Mouse (Mus musculus): Measurements from ENCODE around the gene Exoc3l. TPM values are rescaled to one million over a fixed set of nuclear protein-coding genes. Genes with fewer than 3 reads are reported as not detected.

The Exoc3l gene
- polyA plus RNA-seq, 1 experiment from 2014 or later, result 14.9 TPM

- Histone ChIP-seq H3K36me3 (ENCODE audit: control insufficient read depth, insufficient read depth) (no peaks in the 10 kb centered on the region), H3K27me3 (ENCODE audit: control insufficient read depth, insufficient read depth, low read length) (peaks cover 20% of the 10 kb centered on the region), H3K4me3 (ENCODE audit: low read length) (no peak overlapping the region), H3K27ac (ENCODE audit: low read length) (no peak overlapping the region), H3K9ac (ENCODE audit: low read length) (no peak overlapping the region), H3K4me2 (ENCODE audit: low read depth, low read length) (no peak overlapping the region), H3K9me3 (replicated peaks; ENCODE audit: control insufficient read depth, low read length) (no peaks in the 10 kb centered on the region), H3K4me1 (ENCODE audit: control insufficient read depth, insufficient read depth, low read length) (no peaks in the 10 kb centered on the region)
- no peak for ATAC-seq (replicated peaks; ENCODE audit: extremely low read depth, insufficient read depth, low FRiP score)
- whole genome bisulfite sequencing, result 79% methylated on average over 12 of the region's 12 CpGs
Observed at GRCm38 (mm10) chr8:105281821-105282220, 14.1 kb downstream of the Exoc3l start.

- no peak overlapping the region for H3K27ac ChIP-seq (ENCODE audit: low read length)
- ATAC-seq (replicated peaks; ENCODE audit: extremely low read depth, insufficient read depth, low FRiP score), result no peak
- WGBS, result 73% methylated on average over 3 of the region's 3 CpGs
- H3K36me3 ChIP-seq (ENCODE audit: control insufficient read depth, insufficient read depth), result no peaks in the 10 kb centered on the region
- no peak overlapping the region for H3K9ac ChIP-seq (ENCODE audit: low read length)
- peaks cover 6% of the 10 kb centered on the region for H3K4me1 ChIP-seq (ENCODE audit: control insufficient read depth, insufficient read depth, low read length)
- no peak overlapping the region for H3K4me2 ChIP-seq (ENCODE audit: low read depth, low read length)
- H3K27me3 ChIP-seq (ENCODE audit: control insufficient read depth, insufficient read depth, low read length), result peaks cover 28% of the 10 kb centered on the region
- H3K9me3 ChIP-seq (replicated peaks; ENCODE audit: control insufficient read depth, low read length), result no peaks in the 10 kb centered on the region
- H3K4me3 ChIP-seq (ENCODE audit: low read length), result no peak overlapping the region
Observed at GRCm38 (mm10) chr8:105280567-105280966, 15.3 kb downstream of the Exoc3l start.

DNA sequence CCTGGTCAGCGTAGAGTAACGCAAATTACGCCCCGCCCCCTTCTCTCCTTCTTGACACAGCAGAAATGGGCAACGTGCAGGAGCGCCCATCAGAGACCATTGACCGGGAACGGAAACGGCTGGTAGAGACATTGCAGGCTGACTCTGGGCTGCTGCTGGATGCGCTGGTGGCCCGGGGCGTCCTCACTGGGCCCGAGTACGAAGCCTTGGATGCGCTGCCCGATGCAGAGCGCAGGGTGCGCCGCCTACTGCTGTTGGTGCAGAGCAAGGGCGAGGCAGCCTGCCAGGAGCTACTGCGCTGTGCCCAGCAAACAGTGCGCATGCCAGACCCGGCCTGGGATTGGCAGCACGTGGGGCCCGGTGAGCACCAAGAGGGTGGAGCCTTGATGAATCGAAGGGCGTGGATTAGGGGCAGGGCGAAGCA, 17.0 kb downstream of the Exoc3l start:
- WGBS, result 3% methylated on average over 28 of the region's 28 CpGs
- peaks cover 45% of the 10 kb centered on the region for H3K27me3 ChIP-seq (ENCODE audit: control insufficient read depth, insufficient read depth, low read length)
- peaks cover 8% of the 10 kb centered on the region for H3K4me1 ChIP-seq (ENCODE audit: control insufficient read depth, insufficient read depth, low read length)
- ATAC-seq (replicated peaks; ENCODE audit: extremely low read depth, insufficient read depth, low FRiP score), result peak; percentile 80
- H3K27ac ChIP-seq (ENCODE audit: low read length), result no peak overlapping the region
- H3K4me2 ChIP-seq (ENCODE audit: low read depth, low read length), result peak overlapping the region; percentile 62
- H3K9me3 ChIP-seq (replicated peaks; ENCODE audit: control insufficient read depth, low read length), result no peaks in the 10 kb centered on the region
- peak overlapping the region; percentile 33 for H3K4me3 ChIP-seq (ENCODE audit: low read length)
- no peak overlapping the region for H3K9ac ChIP-seq (ENCODE audit: low read length)
- H3K36me3 ChIP-seq (ENCODE audit: control insufficient read depth, insufficient read depth), result no peaks in the 10 kb centered on the region

DNA sequence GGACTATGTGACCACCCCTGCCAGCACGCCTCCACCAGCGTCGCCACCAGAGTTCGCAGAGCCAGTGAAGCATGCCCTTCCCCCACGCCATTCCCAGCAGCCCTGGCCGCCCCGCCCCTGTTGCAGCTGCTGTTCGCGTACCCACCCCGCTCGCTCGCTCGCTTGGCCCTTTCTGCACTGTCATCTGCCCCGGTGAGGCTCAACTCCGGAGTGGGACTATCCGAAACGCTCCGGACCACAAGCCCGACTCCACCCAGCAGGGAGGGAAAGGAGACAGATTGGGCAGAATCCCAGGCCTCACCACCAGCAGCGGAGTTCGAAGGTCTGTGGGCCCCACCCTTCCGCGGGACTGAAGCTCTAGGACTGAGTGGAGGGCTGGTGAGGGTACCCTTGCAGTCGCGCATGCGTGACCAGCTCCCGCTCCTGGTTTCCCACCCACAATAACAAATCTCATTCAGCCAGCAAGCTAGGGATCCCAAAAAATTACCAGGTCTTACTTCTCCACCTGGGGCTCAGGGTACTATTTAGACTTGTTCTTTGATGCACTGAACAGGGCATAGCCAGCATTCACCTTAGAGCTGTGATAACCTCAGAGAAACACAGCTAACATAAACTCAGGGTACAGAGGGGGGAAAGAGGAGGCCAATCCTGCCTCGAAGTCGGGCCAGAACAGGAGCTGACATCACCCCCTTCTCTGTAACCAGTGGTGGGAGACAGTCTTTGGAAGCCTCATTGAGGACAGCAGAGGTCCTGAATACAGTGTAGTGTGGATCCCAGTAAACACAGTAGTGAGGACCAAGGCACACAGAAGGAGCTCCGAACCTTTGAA, 19.4 kb downstream of the Exoc3l start:
- ATAC-seq (replicated peaks; ENCODE audit: extremely low read depth, insufficient read depth, low FRiP score), result peak; percentile 49
- 5% methylated on average over 30 of the region's 30 CpGs for WGBS
- peaks cover 8% of the 10 kb centered on the region for H3K4me1 ChIP-seq (ENCODE audit: control insufficient read depth, insufficient read depth, low read length)

DNA sequence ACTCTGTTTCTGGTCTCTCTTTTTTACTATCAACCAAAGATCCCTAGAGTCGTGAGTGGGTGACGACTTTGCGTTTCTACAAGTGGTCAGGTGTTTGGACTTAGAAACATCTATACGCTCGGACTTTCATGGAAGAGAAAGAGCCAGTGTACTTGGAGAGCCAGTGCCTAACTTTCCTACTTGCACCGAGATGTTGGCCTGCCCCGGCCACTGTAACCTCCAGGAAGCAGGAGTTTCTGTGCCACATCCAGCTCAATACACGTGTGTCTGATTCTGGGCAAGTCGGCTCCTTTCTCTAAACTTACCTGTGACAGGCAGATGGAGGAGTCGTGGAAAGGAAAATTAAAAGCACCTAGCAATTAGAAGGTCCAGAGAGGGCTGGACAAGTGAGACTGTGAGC, 20.1 kb downstream of the Exoc3l start, which contains the start of gene Nol3:
Gene Nol3, plus strand, starts transcription at position 301 of the 400 bp plus-strand sequence.
- peak within 1 kb of the TSS; percentile 68 for H3K4me2 ChIP-seq (ENCODE audit: low read depth, low read length)
- H3K36me3 ChIP-seq (ENCODE audit: control insufficient read depth, insufficient read depth), result no peaks in the 10 kb centered on the region
- peaks cover 69% of the 10 kb centered on the region for H3K27me3 ChIP-seq (ENCODE audit: control insufficient read depth, insufficient read depth, low read length)
- H3K9me3 ChIP-seq (replicated peaks; ENCODE audit: control insufficient read depth, low read length), result no peaks in the 10 kb centered on the region
- ATAC-seq (replicated peaks; ENCODE audit: extremely low read depth, insufficient read depth, low FRiP score), result no peak
- 7% methylated on average over 10 of the region's 10 CpGs for WGBS
- H3K4me1 ChIP-seq (ENCODE audit: control insufficient read depth, insufficient read depth, low read length), result peaks cover 8% of the 10 kb centered on the region
- H3K4me3 ChIP-seq (ENCODE audit: low read length), result peak within 1 kb of the TSS; percentile 47
- H3K27ac ChIP-seq (ENCODE audit: low read length), result no peak within 1 kb of the TSS
- peak within 1 kb of the TSS; percentile 63 for H3K9ac ChIP-seq (ENCODE audit: low read length)

More for the DNA sequence above, 19.4 kb downstream of the Exoc3l start:
- H3K36me3 ChIP-seq (ENCODE audit: control insufficient read depth, insufficient read depth), result no peaks in the 10 kb centered on the region
- no peak overlapping the region for H3K27ac ChIP-seq (ENCODE audit: low read length)
- H3K4me2 ChIP-seq (ENCODE audit: low read depth, low read length), result peak overlapping the region; percentile 68
- no peaks in the 10 kb centered on the region for H3K9me3 ChIP-seq (replicated peaks; ENCODE audit: control insufficient read depth, low read length)
- peak overlapping the region; percentile 47 for H3K4me3 ChIP-seq (ENCODE audit: low read length)
- H3K27me3 ChIP-seq (ENCODE audit: control insufficient read depth, insufficient read depth, low read length), result peaks cover 63% of the 10 kb centered on the region
- peak overlapping the region; percentile 63 for H3K9ac ChIP-seq (ENCODE audit: low read length)

GRCm38 (mm10) chr8:105275387-105275786, 20.5 kb downstream of the Exoc3l start:
- no peak overlapping the region for H3K27ac ChIP-seq (ENCODE audit: low read length)
- no peak for ATAC-seq (replicated peaks; ENCODE audit: extremely low read depth, insufficient read depth, low FRiP score)
- H3K4me3 ChIP-seq (ENCODE audit: low read length), result peak overlapping the region; percentile 47; the same call in 1 of the 2 replicates
- H3K9me3 ChIP-seq (replicated peaks; ENCODE audit: control insufficient read depth, low read length), result no peaks in the 10 kb centered on the region
- H3K27me3 ChIP-seq (ENCODE audit: control insufficient read depth, insufficient read depth, low read length), result peaks cover 72% of the 10 kb centered on the region
- H3K9ac ChIP-seq (ENCODE audit: low read length), result peak overlapping the region; percentile 63
- WGBS, result 15% methylated on average over 10 of the region's 11 CpGs
- H3K4me1 ChIP-seq (ENCODE audit: control insufficient read depth, insufficient read depth, low read length), result peaks cover 9% of the 10 kb centered on the region
- H3K36me3 ChIP-seq (ENCODE audit: control insufficient read depth, insufficient read depth), result no peaks in the 10 kb centered on the region
- peak overlapping the region; percentile 68 for H3K4me2 ChIP-seq (ENCODE audit: low read depth, low read length)

- WGBS, result 6% methylated on average over 11 of the region's 11 CpGs
- Histone ChIP-seq H3K4me3 (ENCODE audit: low read length) (no peak overlapping the region), H3K27ac (ENCODE audit: low read length) (no peak overlapping the region)
Observed at GRCm38 (mm10) chr8:105270916-105271186, 25.1 kb downstream of the Exoc3l start.

GRCm38 (mm10) chr8:105270101-105270915, 25.6 kb downstream of the Exoc3l start:
- no peak for ATAC-seq (replicated peaks; ENCODE audit: extremely low read depth, insufficient read depth, low FRiP score)
- Histone ChIP-seq H3K4me2 (ENCODE audit: low read depth, low read length) (peak overlapping the region; percentile 93), H3K36me3 (ENCODE audit: control insufficient read depth, insufficient read depth) (no peaks in the 10 kb centered on the region), H3K9ac (ENCODE audit: low read length) (peak overlapping the region; percentile 71), H3K27ac (ENCODE audit: low read length) (no peak overlapping the region), H3K27me3 (ENCODE audit: control insufficient read depth, insufficient read depth, low read length) (peaks cover 75% of the 10 kb centered on the region), H3K4me1 (ENCODE audit: control insufficient read depth, insufficient read depth, low read length) (peaks cover 24% of the 10 kb centered on the region), H3K4me3 (ENCODE audit: low read length) (peak overlapping the region; percentile 58), H3K9me3 (replicated peaks; ENCODE audit: control insufficient read depth, low read length) (no peaks in the 10 kb centered on the region)
- 6% methylated on average over 39 of the region's 39 CpGs for WGBS

More at GRCm38 (mm10) chr8:105270916-105271186, 25.1 kb downstream of the Exoc3l start:
- Histone ChIP-seq H3K27me3 (ENCODE audit: control insufficient read depth, insufficient read depth, low read length) (peaks cover 81% of the 10 kb centered on the region), H3K4me1 (ENCODE audit: control insufficient read depth, insufficient read depth, low read length) (peaks cover 29% of the 10 kb centered on the region), H3K9ac (ENCODE audit: low read length) (no peak overlapping the region), H3K9me3 (replicated peaks; ENCODE audit: control insufficient read depth, low read length) (no peaks in the 10 kb centered on the region), H3K36me3 (ENCODE audit: control insufficient read depth, insufficient read depth) (no peaks in the 10 kb centered on the region), H3K4me2 (ENCODE audit: low read depth, low read length) (0 out of 2 replicates have a peak overlapping the region, but pooled peaks have one; percentile 93)
- no peak for ATAC-seq (replicated peaks; ENCODE audit: extremely low read depth, insufficient read depth, low FRiP score)
